Mouse (Mus musculus): ENCODE data around the gene Olfr66. TPM values are rescaled to one million over a fixed set of nuclear protein-coding genes. Genes with fewer than 3 reads are reported as not detected.

Olfr66 gene
- total and polyA plus RNA-seq, 3 experiments = not detected

GRCm38 (mm10) chr7:103910047-103910446 lies 24.0 kb upstream of the Olfr66 start (continued):
- peak; percentile 10; the same call in 1 of the 2 replicates for TF ChIP-seq MAFK (IDR thresholded peaks at IDR 0.05; ENCODE audit: borderline replicate concordance, low read depth, low read length)
- no peak for TF ChIP-seq POLR2AphosphoS5 (IDR thresholded peaks at IDR 0.05; ENCODE audit: borderline replicate concordance, low read depth, low read length)
- no peak for TF ChIP-seq ZMIZ1 (IDR thresholded peaks at IDR 0.05; ENCODE audit: low read depth, low read length)
- peak; percentile 74; the same call in 1 of the 2 replicates for TF ChIP-seq MYB (IDR thresholded peaks at IDR 0.05; ENCODE audit: low read depth, low read length)
- TF ChIP-seq JUND (IDR thresholded peaks at IDR 0.05; ENCODE audit: low read depth, low read length) = no peak
- TF ChIP-seq GATA1 (IDR thresholded peaks at IDR 0.05; ENCODE audit: low read depth, low read length) = peak; percentile 98

GRCm38 (mm10) chr7:103903187-103903586 lies 17.1 kb upstream of the Olfr66 start, which contains the start of gene Olfr65:
Gene Olfr65 (plus strand): TSS chr7:103903487.
- peaks cover 0 to 3% of the 10 kb centered on the region in 2 experiments; a peak in 1 of 4 replicates for H3K36me3 ChIP-seq (ENCODE audit: control insufficient read depth in 1 of 2, insufficient read depth in 2 of 2, low read length in 2 of 2)
- no peaks in the 10 kb centered on the region for H3K9me3 ChIP-seq (replicated peaks; ENCODE audit: insufficient read depth, low read length)
- H3K4me1 ChIP-seq (ENCODE audit: control insufficient read depth in 1 of 2, insufficient read depth in 2 of 2, low read length in 2 of 2) = no peaks in the 10 kb centered on the region
- H3K4me3 ChIP-seq (ENCODE audit: control insufficient read depth in 1 of 2, insufficient read depth in 1 of 2, low read depth in 2 of 2, low read length in 2 of 2) = no peak within 1 kb of the TSS
- H3K9ac ChIP-seq (ENCODE audit: control insufficient read depth, low read depth, low read length, poor library complexity, severe bottlenecking) = no peak within 1 kb of the TSS
- H3K79me2 ChIP-seq (ENCODE audit: control insufficient read depth, insufficient read depth, low read length, poor library complexity) = no peaks in the 10 kb centered on the region
- no peak for TF ChIP-seq POLR2A (IDR thresholded peaks at IDR 0.05; ENCODE audit: control insufficient read depth in 1 of 2, insufficient read depth in 1 of 2, low read depth in 1 of 2, low read length in 2 of 2, poor library complexity in 1 of 2)
- TF ChIP-seq ETS1 (IDR thresholded peaks at IDR 0.05; ENCODE audit: low read depth, low read length) = no peak
- no peak for TF ChIP-seq GABPA (IDR thresholded peaks at IDR 0.05; ENCODE audit: low read depth, low read length)
- no peak for TF ChIP-seq HCFC1 (IDR thresholded peaks at IDR 0.05; ENCODE audit: low read depth, low read length)
- no peak for TF ChIP-seq KAT2A (conservative IDR thresholded peaks at IDR 0.05; ENCODE audit: low read depth, low read length)
- no peak for TF ChIP-seq TBP (IDR thresholded peaks at IDR 0.05; ENCODE audit: low read depth, low read length)
- TF ChIP-seq CTCF (IDR thresholded peaks at IDR 0.05 in 2 of 3, conservative IDR thresholded peaks at IDR 0.05 in 1 of 3; ENCODE audit: control insufficient read depth in 1 of 3, insufficient read depth in 1 of 3, low read depth in 2 of 3, low read length in 3 of 3, poor library complexity in 1 of 3, severe bottlenecking in 1 of 3) = no peak
- no peak for TF ChIP-seq MAFK (IDR thresholded peaks at IDR 0.05; ENCODE audit: borderline replicate concordance, low read depth, low read length)
- no peak for TF ChIP-seq MAX (IDR thresholded peaks at IDR 0.05; ENCODE audit: low read length)
- TF ChIP-seq JUND (IDR thresholded peaks at IDR 0.05; ENCODE audit: low read depth, low read length) = no peak
- no peak for TF ChIP-seq MAZ (IDR thresholded peaks at IDR 0.05; ENCODE audit: low read depth, low read length)
- no peak for TF ChIP-seq NELFE (IDR thresholded peaks at IDR 0.05; ENCODE audit: low read depth, low read length)
- TF ChIP-seq MYB (IDR thresholded peaks at IDR 0.05; ENCODE audit: low read depth, low read length) = no peak
- no peak for TF ChIP-seq RCOR1 (IDR thresholded peaks at IDR 0.05; ENCODE audit: low read depth, low read length)
- TF ChIP-seq BHLHE40 (IDR thresholded peaks at IDR 0.05; ENCODE audit: borderline replicate concordance, low read depth, low read length) = no peak
- TF ChIP-seq ZKSCAN1 (IDR thresholded peaks at IDR 0.05; ENCODE audit: low read depth, low read length) = no peak
- TF ChIP-seq RAD21 (IDR thresholded peaks at IDR 0.05; ENCODE audit: low read depth, low read length) = no peak
- no peak for TF ChIP-seq ELF1 (IDR thresholded peaks at IDR 0.05; ENCODE audit: low read depth, low read length)
- no peak for DNase-seq (ENCODE audit: low read depth, low spot score)
- H3K27ac ChIP-seq (ENCODE audit: control insufficient read depth, low read depth, low read length) = no peak within 1 kb of the TSS
- peaks cover 0 to 1% of the 10 kb centered on the region in 2 experiments; a peak in 2 of 4 replicates for H3K27me3 ChIP-seq (ENCODE audit: control insufficient read depth in 1 of 2, insufficient read depth in 2 of 2, low read length in 2 of 2)

Data from MEL (cell line).